ENCODE assay signal across 19 mouse cellular contexts in genomic region chr3:11174002-11174401, GRCm38 (mm10).
DNase-seq lines count a peak whose midpoint lies in the region; ATAC-seq and TF ChIP-seq lines count a peak whose summit lies in the region.
"Had no signal": no experiment of that assay in that cellular context is flagged by ENCODE, and none has a peak within 500 bp of the region (broad histone marks: within the 10 kb centered on the region; RNA-seq: fewer than 3 reads in every experiment).

No protein-coding gene starts in this region.

- intact Hi-C loops in left cerebral cortex, postnatal 36 days (cut with DNase I) = no loop called here

- no peaks in the 10 kb centered on the region for H3K9me3 ChIP-seq in megakaryocyte, embryonic 14.5 days
- H3K9me3 ChIP-seq in MEL (replicated peaks; ENCODE audit: insufficient read depth, low read length) = no peaks in the 10 kb centered on the region
- no peaks in the 10 kb centered on the region for H3K9me3 ChIP-seq in liver, embryonic 14.5 days (ENCODE audit: control insufficient read depth, low read length)
- H3K9me3 ChIP-seq: embryonic facial prominence, embryonic 15.5 days; forebrain, embryonic 12.5 days; limb, embryonic 12.5 days; lung, embryonic 15.5 days; neural tube, embryonic 12.5 days had no signal

- H3K79me2 ChIP-seq in MEL (ENCODE audit: control insufficient read depth, insufficient read depth, low read length, poor library complexity) = no peaks in the 10 kb centered on the region

- TF ChIP-seq POLR2A in MEL (IDR thresholded peaks at IDR 0.05; ENCODE audit: control insufficient read depth in 1 of 2, insufficient read depth in 1 of 2, low read depth in 1 of 2, low read length in 2 of 2, poor library complexity in 1 of 2) = no peak

- no peak overlapping the region for H3K4me2 ChIP-seq in liver, embryonic 14.5 days (ENCODE audit: low read depth)
- H3K4me2 ChIP-seq: embryonic facial prominence, embryonic 15.5 days; forebrain, embryonic 12.5 days; limb, embryonic 12.5 days; lung, embryonic 15.5 days; neural tube, embryonic 12.5 days had no signal

- peak; percentile 79 to 80 for TF ChIP-seq EP300 in MEL (IDR thresholded peaks at IDR 0.05; ENCODE audit: low read depth in 1 of 2, low read length in 2 of 2)
- no peak for TF ChIP-seq EP300 in liver, embryonic 14.5 days (IDR thresholded peaks at IDR 0.05; ENCODE audit: low read depth)

- H3K27ac ChIP-seq in MEL (ENCODE audit: control insufficient read depth, low read depth, low read length) = no peak overlapping the region; the same call in 1 of the 2 replicates
- no peak overlapping the region for H3K27ac ChIP-seq in liver, embryonic 14.5 days
- H3K27ac ChIP-seq: embryonic facial prominence, embryonic 15.5 days; forebrain, embryonic 12.5 days; kidney, postnatal 0 days; limb, embryonic 12.5 days; lung, embryonic 15.5 days; neural tube, embryonic 12.5 days had no signal

- peaks cover 40% of the 10 kb centered on the region for H3K4me1 ChIP-seq in megakaryocyte, embryonic 14.5 days
- H3K4me1 ChIP-seq in MEL (ENCODE audit: control insufficient read depth in 1 of 2, insufficient read depth in 2 of 2, low read length in 2 of 2) = peaks cover 0 to 4% of the 10 kb centered on the region in 2 experiments; a peak in 1 of 4 replicates
- H3K4me1 ChIP-seq in liver, embryonic 14.5 days (replicated peaks; ENCODE audit: control insufficient read depth in 2 of 2, insufficient read depth in 2 of 2, low read length in 1 of 2) = no peaks in the 10 kb centered on the region
- H3K4me1 ChIP-seq: embryonic facial prominence, embryonic 15.5 days; forebrain, embryonic 12.5 days; limb, embryonic 12.5 days; lung, embryonic 15.5 days; neural tube, embryonic 12.5 days had no signal

- no peak for ATAC-seq in megakaryocyte, adult 5-6 weeks (ENCODE audit: poor library complexity, severe bottlenecking)
- peak; percentile 73 for ATAC-seq in liver, embryonic 14.5 days (ENCODE audit: insufficient read depth)
- ATAC-seq: hindbrain, embryonic 16.5 days had no signal

- DNase-seq in MEL (ENCODE audit: low read depth, low spot score) = peak; percentile 70
- peak; percentile 27 for DNase-seq in adrenal gland, postnatal 25 days
- peak in 1 of 3 experiments; percentile 2 for DNase-seq in liver, embryonic 14.5 days (ENCODE audit: low read depth in 3 of 3, low spot score in 3 of 3)
- no peak for DNase-seq in thymus, postnatal 10 days (ENCODE audit: low spot score in 2 of 2)
- no peak for DNase-seq in left cerebral cortex, postnatal 36 days (ENCODE audit: low spot score in 2 of 2)
- DNase-seq: cerebellum, adult 9-11 months; gastrocnemius, postnatal 14 days; heart, postnatal 36 days; kidney, adult 11 months; right cerebral cortex, postnatal 14 days had no signal

- H3K9ac ChIP-seq in MEL (ENCODE audit: control insufficient read depth, low read depth, low read length, poor library complexity, severe bottlenecking) = no peak overlapping the region
- no peak overlapping the region for H3K9ac ChIP-seq in liver, embryonic 14.5 days (replicated peaks)
- H3K9ac ChIP-seq: embryonic facial prominence, embryonic 15.5 days; forebrain, embryonic 12.5 days; limb, embryonic 12.5 days; lung, embryonic 15.5 days; neural tube, embryonic 12.5 days had no signal

- WGBS in liver, embryonic 14.5 days (ENCODE audit: insufficient replicate concordance) = 26% methylated on average over 2 of the region's 2 CpGs

- no peaks in the 10 kb centered on the region for H3K36me3 ChIP-seq in megakaryocyte, embryonic 14.5 days (replicated peaks; ENCODE audit: low read length)
- H3K36me3 ChIP-seq in MEL (ENCODE audit: control insufficient read depth in 1 of 2, insufficient read depth in 2 of 2, low read length in 2 of 2) = no peaks in the 10 kb centered on the region; a peak in 1 of 4 replicates
- no peaks in the 10 kb centered on the region for H3K36me3 ChIP-seq in liver, embryonic 14.5 days (replicated peaks; ENCODE audit: control insufficient read depth, insufficient read depth, low read depth)
- H3K36me3 ChIP-seq: embryonic facial prominence, embryonic 15.5 days; forebrain, embryonic 12.5 days; limb, embryonic 12.5 days; lung, embryonic 15.5 days; neural tube, embryonic 12.5 days had no signal

- H3K27me3 ChIP-seq in megakaryocyte, embryonic 14.5 days (replicated peaks) = no peaks in the 10 kb centered on the region
- no peaks in the 10 kb centered on the region for H3K27me3 ChIP-seq in MEL (ENCODE audit: control insufficient read depth in 1 of 2, insufficient read depth in 2 of 2, low read length in 2 of 2)
- no peaks in the 10 kb centered on the region for H3K27me3 ChIP-seq in liver, embryonic 14.5 days (ENCODE audit: control insufficient read depth, insufficient read depth, low read length)
- H3K27me3 ChIP-seq: embryonic facial prominence, embryonic 15.5 days; forebrain, embryonic 12.5 days; limb, embryonic 12.5 days; lung, embryonic 15.5 days; neural tube, embryonic 12.5 days had no signal

- peak overlapping the region; percentile 73 for H3K4me3 ChIP-seq in megakaryocyte, embryonic 14.5 days (replicated peaks)
- H3K4me3 ChIP-seq in MEL (ENCODE audit: control insufficient read depth in 1 of 2, insufficient read depth in 1 of 2, low read depth in 2 of 2, low read length in 2 of 2) = no peak overlapping the region
- no peak overlapping the region for H3K4me3 ChIP-seq in liver, embryonic 14.5 days (ENCODE audit: insufficient read depth in 1 of 2, low read depth in 2 of 2, low read length in 2 of 2)
- H3K4me3 ChIP-seq: embryonic facial prominence, embryonic 15.5 days; forebrain, embryonic 12.5 days; limb, embryonic 12.5 days; lung, embryonic 15.5 days; neural tube, embryonic 12.5 days had no signal

- no peak for TF ChIP-seq RAD21 in MEL (IDR thresholded peaks at IDR 0.05; ENCODE audit: low read depth, low read length)

- no peak for TF ChIP-seq CTCF in MEL (IDR thresholded peaks at IDR 0.05 in 2 of 3, conservative IDR thresholded peaks at IDR 0.05 in 1 of 3; ENCODE audit: control insufficient read depth in 1 of 3, insufficient read depth in 1 of 3, low read depth in 2 of 3, low read length in 3 of 3, poor library complexity in 1 of 3, severe bottlenecking in 1 of 3)
- no peak for TF ChIP-seq CTCF in liver, embryonic 14.5 days (IDR thresholded peaks at IDR 0.05; ENCODE audit: low read depth)

TF ChIP-seq in MEL, 35 proteins besides CTCF, POLR2A, EP300 and RAD21:
- TF ChIP-seq GATA1 (IDR thresholded peaks at IDR 0.05; ENCODE audit: low read depth, low read length) = 0 out of 2 replicates have a peak, but pooled peaks have one; percentile 29
- TF ChIP-seq ETS1 (IDR thresholded peaks at IDR 0.05; ENCODE audit: low read depth, low read length) = peak; percentile 48; the same call in 1 of the 2 replicates
- no peak for TF ChIP-seq ZKSCAN1 (IDR thresholded peaks at IDR 0.05; ENCODE audit: low read depth, low read length)
- no peak for TF ChIP-seq MYC (IDR thresholded peaks at IDR 0.05; ENCODE audit: low read depth, low read length)
- TF ChIP-seq TAL1 (IDR thresholded peaks at IDR 0.05; ENCODE audit: low read length) = peak; percentile 53
- TF ChIP-seq MAX (IDR thresholded peaks at IDR 0.05; ENCODE audit: low read length) = no peak
- peak; percentile 66; the same call in 1 of the 2 replicates for TF ChIP-seq JUND (IDR thresholded peaks at IDR 0.05; ENCODE audit: low read depth, low read length)
TF ChIP-seq in MEL: peak in this region for 4.

Comparison
In these comparisons a context has a peak if more than half of its experiments do, and no peak if none do; other contexts are left out.
1. DNase-seq: peak in MEL (single experiment) and adrenal gland, postnatal 25 days (single experiment); none in thymus, postnatal 10 days (0 of 2) and left cerebral cortex, postnatal 36 days (0 of 2).